Mouse (Mus musculus) adrenal gland, postnatal 10 days (tissue): ENCODE measurements around the gene Isx. TPM values are rescaled to one million over a fixed set of nuclear protein-coding genes. Genes with fewer than 3 reads are reported as not detected.

Source experiments
- DNase-seq: peaks from one replicate; pipeline ENCODE4 v3.0.0; 2021; ENCODE audit warnings: mixed read lengths
- total RNA-seq, 2 experiments: library from RNA; stranded (reverse); gene quantifications; 2 replicates each; pipeline ENCODE4 v1.2.3; 2021

The Isx gene
- total RNA-seq, 2 experiments from 2014 or later, result 0.21 TPM; not detected in 1

DNA sequence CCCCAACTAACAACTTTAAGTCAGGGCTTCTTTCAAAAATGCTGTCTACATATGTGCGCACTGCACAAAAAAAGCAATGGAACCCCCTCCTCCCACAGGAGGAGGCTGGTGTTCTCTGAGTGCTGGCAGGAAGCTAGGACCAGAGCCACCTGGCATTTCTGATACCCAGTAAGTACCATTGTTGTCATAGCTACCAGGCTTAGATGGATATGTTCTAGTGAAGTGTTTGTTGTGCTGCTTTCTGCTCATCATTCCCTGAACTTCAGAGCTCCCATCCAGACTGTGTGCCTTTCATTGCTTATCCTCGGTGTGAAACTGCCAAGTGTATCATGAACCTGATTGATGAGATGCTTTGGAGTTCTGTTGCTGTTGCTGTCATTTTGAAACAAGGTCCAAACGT, 26.8 kb downstream of the Isx start:
- DNase-seq, result no peak

- DNase-seq, result no peak
Measured at GRCm38 (mm10) chr8:74901765-74902164, 28.8 kb downstream of the Isx start.

GRCm38 (mm10) chr8:74903054-74903842, 30.3 kb downstream of the Isx start:
- DNase-seq, result no peak

GRCm38 (mm10) chr8:74906333-74906732, 33.4 kb downstream of the Isx start:
- no peak for DNase-seq

- no peak for DNase-seq
Measured at GRCm38 (mm10) chr8:74910708-74911107, 37.7 kb downstream of the Isx start.

GRCm38 (mm10) chr8:74920691-74921421, 47.9 kb downstream of the Isx start:
- DNase-seq, result no peak

- DNase-seq, result no peak
Measured at GRCm38 (mm10) chr8:74921882-74922518, 49.0 kb downstream of the Isx start.

GRCm38 (mm10) chr8:74927940-74928339, 55.0 kb downstream of the Isx start:
- no peak for DNase-seq

DNA sequence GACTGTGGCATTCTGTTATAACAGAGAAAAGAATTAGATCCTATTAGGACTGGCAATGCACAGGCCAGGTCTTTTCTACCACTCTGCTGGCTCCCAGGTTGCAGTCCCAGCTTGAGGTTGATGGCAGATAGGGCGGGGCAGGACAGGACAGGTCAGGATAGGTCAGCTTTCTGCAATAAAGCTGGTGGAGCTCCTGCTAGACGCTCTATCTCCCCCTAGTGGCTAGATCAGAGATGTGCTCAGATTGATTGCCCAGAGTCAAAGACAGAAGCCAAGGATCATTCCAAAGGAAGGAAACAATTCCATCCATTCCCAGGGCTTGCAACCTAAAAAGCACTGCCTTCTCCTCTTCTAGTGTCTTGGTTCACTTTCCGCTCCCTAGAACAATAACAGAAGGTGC, 57.8 kb downstream of the Isx start:
- DNase-seq, result peak; percentile 43

DNA sequence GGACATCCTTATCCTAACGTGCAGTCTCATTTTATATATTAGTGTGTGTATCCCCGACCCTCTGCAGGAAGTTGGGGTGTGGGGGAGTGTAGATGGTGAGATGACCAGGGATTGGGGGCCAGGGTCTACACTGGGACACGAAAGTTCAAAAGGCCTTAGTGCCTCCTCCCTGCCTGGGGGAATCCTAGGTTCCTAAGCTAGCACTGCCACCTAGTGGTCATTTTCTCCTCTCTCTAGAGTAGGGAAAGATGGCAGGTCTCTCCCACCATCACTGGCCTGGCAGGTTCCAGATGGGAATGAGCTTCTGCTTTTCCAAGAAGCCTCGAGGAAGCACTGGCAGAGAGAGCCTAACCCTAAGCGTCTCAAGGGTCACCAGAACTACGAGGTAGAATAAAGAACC, 62.3 kb downstream of the Isx start:
- DNase-seq, result peak; percentile 75

- no peak for DNase-seq
Measured at GRCm38 (mm10) chr8:74936656-74937055, 63.7 kb downstream of the Isx start.

DNA sequence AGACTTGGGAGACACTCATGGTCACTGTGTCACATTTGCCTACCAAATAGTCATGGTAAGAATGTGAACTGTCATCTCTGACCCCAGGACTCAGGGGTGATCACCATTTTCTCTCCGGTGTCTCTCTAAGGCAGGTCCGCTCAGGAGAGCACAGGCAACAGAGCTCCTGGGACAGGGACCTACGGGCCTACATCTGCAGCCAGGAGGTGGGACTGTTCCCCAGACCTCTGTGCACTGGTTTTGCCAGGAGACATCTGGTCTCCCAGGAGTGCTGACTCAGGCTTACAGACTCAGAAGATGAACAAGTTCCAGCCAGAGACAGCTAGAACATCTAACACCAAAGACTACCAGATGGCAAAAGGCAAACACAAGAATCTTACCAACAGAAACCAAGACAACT, 69.1 kb downstream of the Isx start:
- DNase-seq, result no peak

Other genes with a start within 250 kb of the Isx start
- gene Hmgxb4, start 120.2 kb downstream of the Isx start, total RNA-seq, result 10 to 100 TPM; 22.9 to 27.3 TPM
- 10 to 100 TPM; 28.3 to 31.5 TPM for gene Tom1, start 160.5 kb downstream of the Isx start, total RNA-seq
- 10 to 100 TPM; 27.3 to 35.5 TPM for gene Hmox1, start 220.4 kb downstream of the Isx start, total RNA-seq
- 10 to 100 TPM; 25.6 to 40.0 TPM for gene Mcm5, start 236.4 kb downstream of the Isx start, total RNA-seq